In the genomic region with DNA sequence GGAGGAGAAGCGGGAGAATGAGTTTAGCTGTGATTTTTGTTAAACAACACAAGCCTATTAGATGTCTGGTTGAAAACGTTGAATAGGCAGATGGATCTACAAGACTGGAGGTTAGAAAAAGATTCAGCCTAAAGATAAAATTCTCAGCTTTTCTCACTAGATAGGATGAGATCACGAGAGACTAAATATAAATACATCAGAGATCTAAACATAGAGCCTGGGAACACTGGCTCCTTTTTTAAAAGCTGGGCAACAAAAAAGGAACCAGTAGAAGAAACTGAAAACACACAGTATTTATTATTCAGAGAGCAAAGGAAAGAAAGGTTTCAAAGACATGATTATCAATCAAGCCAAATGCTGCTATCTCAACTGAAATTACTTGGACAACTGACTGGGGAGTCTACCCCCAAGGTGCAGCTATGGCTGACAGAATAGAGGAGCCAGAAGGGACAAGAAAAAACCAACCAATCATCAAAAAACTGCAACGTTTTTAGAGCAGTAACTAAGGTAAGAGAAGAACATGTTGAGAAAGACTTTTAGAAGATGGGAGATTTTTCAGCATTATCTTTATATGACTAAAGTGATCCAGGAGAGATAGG, we compare ENCODE assay signal across 1 mouse cellular context.
A peak's percentile ranks its signal among the peaks of the same experiment; 100 is the strongest.
TF ChIP-seq lines count a peak whose summit lies in the region.

No protein-coding gene starts in this region.

TF ChIP-seq in MEL, 35 proteins besides CTCF, POLR2A, EP300 and RAD21:
- TF ChIP-seq POLR2AphosphoS2 (IDR thresholded peaks at IDR 0.05; ENCODE audit: low read length) (no peak), ZKSCAN1 (IDR thresholded peaks at IDR 0.05; ENCODE audit: low read depth, low read length) (0 out of 2 replicates have a peak, but pooled peaks have one; percentile 21), TAL1 (IDR thresholded peaks at IDR 0.05; ENCODE audit: low read length) (no peak), ETS1 (IDR thresholded peaks at IDR 0.05; ENCODE audit: low read depth, low read length) (peak; percentile 66), ELF1 (IDR thresholded peaks at IDR 0.05; ENCODE audit: low read depth, low read length) (0 out of 2 replicates have a peak, but pooled peaks have one; percentile 16), RCOR1 (IDR thresholded peaks at IDR 0.05; ENCODE audit: low read depth, low read length) (peak; percentile 75), KAT2A (conservative IDR thresholded peaks at IDR 0.05; ENCODE audit: low read depth, low read length) (no peak), UBTF (IDR thresholded peaks at IDR 0.05; ENCODE audit: borderline replicate concordance, insufficient read depth, low read depth, low read length) (no peak), CHD2 (IDR thresholded peaks at IDR 0.05; ENCODE audit: low read length) (peak; percentile 27; the same call in 1 of the 2 replicates), MYB (IDR thresholded peaks at IDR 0.05; ENCODE audit: low read depth, low read length) (peak; percentile 83), MXI1 (IDR thresholded peaks at IDR 0.05; ENCODE audit: low read depth, low read length) (no peak; the same call in 1 of the 2 replicates), POLR2AphosphoS5 (IDR thresholded peaks at IDR 0.05; ENCODE audit: borderline replicate concordance, low read depth, low read length) (no peak), GATA1 (IDR thresholded peaks at IDR 0.05; ENCODE audit: low read depth, low read length) (peak; percentile 65), SIN3A (IDR thresholded peaks at IDR 0.05; ENCODE audit: low read length) (no peak; the same call in 1 of the 2 replicates), JUND (IDR thresholded peaks at IDR 0.05; ENCODE audit: low read depth, low read length) (no peak), GABPA (IDR thresholded peaks at IDR 0.05; ENCODE audit: low read depth, low read length) (0 out of 2 replicates have a peak, but pooled peaks have one; percentile 54), NELFE (IDR thresholded peaks at IDR 0.05; ENCODE audit: low read depth, low read length) (peak; percentile 24; the same call in 1 of the 2 replicates), MAX (IDR thresholded peaks at IDR 0.05; ENCODE audit: low read length) (no peak), MAZ (IDR thresholded peaks at IDR 0.05; ENCODE audit: low read depth, low read length) (0 out of 2 replicates have a peak, but pooled peaks have one; percentile 81), MAFK (IDR thresholded peaks at IDR 0.05; ENCODE audit: borderline replicate concordance, low read depth, low read length) (no peak), TBP (IDR thresholded peaks at IDR 0.05; ENCODE audit: low read depth, low read length) (no peak), ZMIZ1 (IDR thresholded peaks at IDR 0.05; ENCODE audit: low read depth, low read length) (no peak), ZC3H11A (IDR thresholded peaks at IDR 0.05; ENCODE audit: low read depth, low read length) (peak; percentile 22; the same call in 1 of the 2 replicates), MEF2A (IDR thresholded peaks at IDR 0.05; ENCODE audit: extremely low read depth, insufficient replicate concordance, low read depth, low read length, poor library complexity, severe bottlenecking) (peak; percentile 80; the same call in 1 of the 2 replicates), TCF12 (IDR thresholded peaks at IDR 0.05; ENCODE audit: low read depth, low read length) (peak; percentile 69), ZNF384 (IDR thresholded peaks at IDR 0.05; ENCODE audit: low read depth, low read length) (no peak), SMC3 (IDR thresholded peaks at IDR 0.05; ENCODE audit: low read depth, low read length) (0 out of 2 replicates have a peak, but pooled peaks have one; percentile 1), NRF1 (IDR thresholded peaks at IDR 0.05; ENCODE audit: insufficient read depth, low read depth, low read length, poor library complexity, severe bottlenecking) (no peak), E2F4 (IDR thresholded peaks at IDR 0.05; ENCODE audit: borderline replicate concordance, low read depth, low read length) (no peak), CHD1 (IDR thresholded peaks at IDR 0.05; ENCODE audit: low read depth, low read length) (peak; percentile 27; the same call in 1 of the 2 replicates), HCFC1 (IDR thresholded peaks at IDR 0.05; ENCODE audit: low read depth, low read length) (no peak; the same call in none of the 2 replicates), USF1 (IDR thresholded peaks at IDR 0.05; ENCODE audit: low read depth, low read length) (no peak), USF2 (IDR thresholded peaks at IDR 0.05; ENCODE audit: borderline replicate concordance in 1 of 2, insufficient read depth in 1 of 2, low read depth in 1 of 2, low read length in 2 of 2) (no peak), BHLHE40 (IDR thresholded peaks at IDR 0.05; ENCODE audit: borderline replicate concordance, low read depth, low read length) (peak; percentile 69), MYC (IDR thresholded peaks at IDR 0.05; ENCODE audit: low read depth, low read length) (0 out of 2 replicates have a peak, but pooled peaks have one; percentile 46)
